Mouse (Mus musculus) Muller cell, postnatal 12 days (primary cell): Measurements from ENCODE around the gene Frmd4b.
"Not testable (repeated sequence)": the region's sequence is repeated elsewhere in the genome, so short reads cannot be mapped to it uniquely, and the experiment has no call there.

ENCODE experiments used
- DNase-seq: peaks from one replicate; pipeline ENCODE4 v3.0.0-alpha.2; 2015; ENCODE audit errors: inconsistent ontology term

The Frmd4b gene

DNA sequence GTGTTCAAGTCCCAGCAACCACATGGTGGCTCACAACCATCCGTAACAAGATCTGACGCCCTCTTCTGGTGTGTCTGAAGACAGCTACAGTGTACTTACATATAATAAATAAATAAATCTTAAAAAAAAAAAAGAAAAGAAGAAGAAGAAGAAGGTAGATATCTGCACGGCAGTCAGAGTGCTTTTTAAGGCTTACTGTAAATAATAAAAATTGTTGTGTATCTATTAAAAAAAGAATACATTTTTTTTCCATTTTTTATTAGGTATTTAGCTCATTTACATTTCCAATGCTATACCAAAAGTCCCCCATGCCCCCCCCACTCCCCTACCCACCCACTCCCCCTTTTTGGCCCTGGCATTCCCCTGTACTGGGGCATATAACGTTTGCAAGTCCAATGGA is 259.7 kb downstream of the Frmd4b start:
- DNase-seq, result not testable (repeated sequence)

DNA sequence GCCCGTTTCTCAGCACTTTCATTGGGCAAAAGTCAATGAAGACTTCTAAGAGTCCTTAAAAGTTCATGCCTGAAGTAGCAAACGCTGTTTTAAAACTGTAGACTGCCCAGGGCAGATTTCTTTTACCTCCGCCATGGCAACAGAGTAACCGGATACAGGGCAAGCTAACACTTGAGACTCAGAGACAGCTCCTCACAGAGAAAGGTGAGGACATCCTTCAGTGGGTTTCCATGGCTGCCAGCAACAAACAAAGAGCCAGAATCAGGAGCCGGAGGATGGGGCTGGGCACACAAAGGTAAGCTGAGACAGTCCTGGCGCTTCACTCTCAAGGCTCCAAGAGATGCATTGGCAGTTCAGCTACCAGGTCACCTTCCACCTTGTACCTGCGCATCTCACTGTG is 260.7 kb downstream of the Frmd4b start:
- no peak for DNase-seq

DNA sequence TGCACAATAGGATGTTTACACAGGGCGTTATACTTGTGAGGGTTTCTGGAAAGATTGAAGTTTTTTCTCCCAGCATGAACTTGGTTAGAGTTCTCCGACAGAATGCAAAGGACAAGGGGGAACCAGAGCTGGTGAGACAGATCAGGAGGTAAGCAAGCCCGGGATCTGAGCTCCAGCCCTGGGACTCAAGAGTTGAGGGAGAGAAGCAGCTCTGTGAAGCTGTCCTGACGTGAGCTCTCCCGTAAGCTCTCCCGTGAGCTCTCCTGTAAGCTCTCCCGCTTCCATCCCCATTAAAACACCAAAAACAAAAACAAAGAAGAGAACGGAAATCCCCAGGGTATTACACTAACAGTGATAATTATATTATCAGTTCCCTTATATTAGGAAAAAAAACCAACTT is 262.2 kb downstream of the Frmd4b start:
- peak; percentile 51 for DNase-seq

DNA sequence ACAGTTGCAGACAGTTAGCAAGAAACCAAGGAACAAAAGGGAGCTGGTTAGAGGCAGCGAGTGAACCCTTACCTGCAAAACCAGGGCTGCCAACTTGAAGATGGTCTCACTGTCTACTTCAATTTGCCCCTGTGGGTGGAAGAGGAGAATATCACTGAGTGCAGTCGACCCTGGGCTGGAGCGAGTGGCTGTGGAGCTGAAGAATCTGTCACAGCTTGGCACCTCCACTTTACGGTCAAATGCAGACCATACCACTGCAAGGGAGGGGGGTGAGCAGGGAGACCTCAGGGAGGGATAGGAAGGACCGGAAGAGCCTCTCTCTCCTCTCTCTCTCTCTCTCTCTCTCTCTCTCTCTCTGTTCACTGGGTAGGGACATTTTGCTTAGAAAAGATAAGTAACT is 263.4 kb downstream of the Frmd4b start:
- DNase-seq, result peak; percentile 83

DNA sequence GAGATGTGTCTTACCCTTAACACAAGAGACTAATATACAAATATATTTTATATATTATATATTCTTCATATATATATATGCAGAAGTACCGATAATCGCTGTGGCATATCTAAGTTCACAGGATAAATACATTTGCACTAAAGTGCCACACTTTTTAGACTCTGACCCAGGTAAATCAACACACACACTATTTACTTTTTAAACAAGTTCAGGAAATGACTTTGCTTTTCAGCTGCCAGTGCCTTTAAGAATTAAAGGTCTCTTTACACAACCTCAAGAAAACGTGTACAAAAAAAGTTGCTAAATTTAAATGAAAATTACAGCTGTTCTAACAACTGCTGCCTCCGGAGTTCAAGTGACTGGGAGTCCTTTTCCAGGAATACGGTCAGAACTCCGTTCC is 264.0 kb downstream of the Frmd4b start:
- no peak for DNase-seq

DNA sequence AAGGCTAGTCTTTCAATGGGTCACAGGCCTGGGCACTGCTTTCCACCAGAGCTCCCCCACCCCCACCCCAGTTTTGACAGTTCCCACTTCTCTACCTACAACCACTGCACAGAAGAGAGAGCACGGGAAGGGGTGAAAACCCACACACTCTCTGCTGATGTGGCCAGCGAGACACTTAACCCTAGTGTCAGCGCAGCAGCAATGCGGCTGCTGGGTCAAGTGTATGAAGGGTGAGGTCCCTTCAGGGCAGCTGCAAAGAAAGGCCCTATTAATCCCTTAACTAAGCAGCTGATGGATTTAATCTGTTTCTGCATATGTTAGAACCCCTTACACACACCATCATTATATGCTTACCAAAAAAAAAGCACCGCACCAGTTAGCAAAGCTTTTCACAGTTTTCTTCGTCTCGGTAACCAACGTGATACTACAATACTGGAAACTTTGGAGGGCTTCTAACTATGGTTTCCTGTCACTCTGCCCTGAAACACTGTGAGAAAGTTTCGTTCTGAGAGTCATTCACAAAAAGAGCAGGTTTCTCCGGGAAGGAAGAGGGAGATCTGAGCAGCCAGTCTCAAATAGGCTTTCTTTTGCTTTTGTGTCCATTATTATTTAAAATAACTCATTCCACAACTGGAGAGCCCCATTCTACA is 264.7 kb downstream of the Frmd4b start:
- DNase-seq, result peak; percentile 28

DNA sequence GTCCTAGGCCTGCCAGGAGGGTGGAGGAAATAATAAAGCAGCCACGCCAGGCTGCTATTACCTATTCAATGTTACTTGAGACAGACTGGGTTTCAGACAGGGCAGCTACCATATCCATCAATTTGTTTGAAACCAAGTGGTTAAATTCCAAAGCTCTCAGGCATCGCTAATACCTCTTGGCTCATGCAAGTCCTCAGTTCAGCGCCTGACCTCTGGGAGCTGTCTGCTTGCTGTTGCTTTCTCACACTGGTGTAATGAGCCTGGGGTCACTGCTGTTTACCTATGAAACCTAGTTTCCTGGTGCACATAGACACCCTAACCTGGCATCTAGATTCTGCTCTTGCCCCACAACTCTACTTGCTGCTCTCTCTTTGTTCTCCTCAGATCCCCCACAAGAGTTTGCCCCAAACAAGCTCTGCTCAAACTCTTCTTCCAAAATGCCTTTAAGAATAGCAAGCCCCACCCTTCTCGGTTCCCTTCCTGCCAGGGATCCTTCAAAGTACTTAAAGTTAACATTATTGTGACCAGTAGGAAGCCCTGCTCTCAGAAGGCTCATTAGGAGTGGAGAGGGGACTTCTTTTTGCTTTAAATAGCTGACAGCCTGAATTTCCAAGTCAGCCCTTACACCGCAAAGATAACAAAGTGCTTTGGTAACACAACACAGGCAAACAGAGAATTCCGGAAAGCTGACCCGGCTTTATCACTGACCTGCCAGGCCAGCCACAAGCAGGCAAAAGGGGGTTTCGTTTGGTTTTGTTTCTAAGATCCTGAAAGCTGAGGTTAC is 267.8 kb downstream of the Frmd4b start:
- DNase-seq, result peak; percentile 68

DNA sequence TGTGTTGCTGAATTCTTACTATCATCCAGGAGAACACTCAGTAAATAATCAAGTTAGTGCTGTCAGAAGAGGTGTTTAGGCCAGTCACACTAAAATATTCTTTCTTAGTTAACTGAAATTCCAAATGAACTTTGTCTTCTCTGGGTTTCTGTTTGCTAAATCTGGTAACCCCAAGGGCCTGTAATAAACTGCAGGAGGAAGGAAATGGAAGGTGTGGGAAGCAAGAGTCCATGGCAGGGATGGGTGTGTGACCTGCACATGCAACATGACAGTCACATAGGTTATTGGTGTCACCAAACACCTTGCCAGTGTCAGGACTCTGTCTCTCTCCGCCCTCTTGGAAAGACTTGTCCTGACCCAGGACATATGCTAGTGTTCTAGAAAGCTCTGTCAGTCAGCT is 270.4 kb downstream of the Frmd4b start:
- no peak for DNase-seq

DNA sequence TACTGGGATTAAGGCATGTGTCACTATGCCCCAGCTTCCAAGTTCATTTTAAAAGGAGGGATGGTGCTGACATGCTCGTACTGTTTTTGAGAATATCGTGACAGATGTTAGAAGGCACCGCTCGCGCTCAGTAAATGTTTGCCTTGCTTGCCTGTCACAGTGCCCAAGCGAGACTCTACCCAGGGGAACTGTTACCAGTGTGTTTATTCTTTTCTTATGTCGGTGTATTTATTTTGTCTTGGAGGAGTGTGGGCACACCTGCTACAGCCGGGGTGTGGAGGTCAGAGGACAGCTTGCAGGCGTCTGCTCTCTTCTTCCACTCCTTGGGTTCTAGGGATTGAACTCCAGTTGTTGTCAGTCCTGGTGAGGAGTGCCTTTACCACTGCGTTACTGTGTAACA is 270.8 kb downstream of the Frmd4b start:
- no peak for DNase-seq

DNA sequence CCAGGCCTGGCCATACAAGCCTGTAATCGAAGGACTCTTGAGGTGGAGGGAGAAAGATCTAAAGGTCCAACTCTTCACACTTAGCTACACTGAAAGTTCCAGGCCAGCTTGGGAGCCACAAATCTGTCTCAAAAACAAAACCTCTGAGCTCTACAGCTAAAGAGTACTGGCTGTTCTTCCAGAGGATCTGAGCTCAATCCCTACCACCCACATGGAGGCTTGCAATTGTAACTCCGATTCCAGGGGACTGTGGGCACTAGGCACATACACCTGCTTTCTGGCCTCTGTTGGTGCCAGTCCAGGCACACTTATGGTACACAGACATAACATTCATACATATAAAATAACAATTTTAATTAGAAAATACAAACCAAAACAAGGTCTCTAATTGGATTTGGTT is 271.4 kb downstream of the Frmd4b start:
- no peak for DNase-seq

DNA sequence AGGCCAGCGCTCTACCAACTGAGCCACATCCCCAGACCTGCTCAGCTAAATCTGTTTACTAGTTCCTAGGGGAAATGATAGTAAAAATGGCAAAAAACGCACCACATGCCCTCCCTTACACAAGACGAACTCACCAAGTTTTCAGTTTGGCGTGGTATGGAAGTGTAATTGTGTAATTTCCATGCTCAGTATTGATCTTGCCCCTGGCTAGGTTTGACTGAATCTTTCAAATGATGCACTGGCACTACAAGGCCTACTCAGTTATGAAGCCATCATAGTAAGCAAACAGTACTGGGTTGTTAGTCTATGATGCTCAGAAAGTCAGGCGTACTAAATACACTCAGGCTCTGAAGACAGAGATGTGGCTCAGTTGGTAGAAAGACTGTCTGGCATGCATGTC is 275.2 kb downstream of the Frmd4b start:
- DNase-seq, result no peak

DNA sequence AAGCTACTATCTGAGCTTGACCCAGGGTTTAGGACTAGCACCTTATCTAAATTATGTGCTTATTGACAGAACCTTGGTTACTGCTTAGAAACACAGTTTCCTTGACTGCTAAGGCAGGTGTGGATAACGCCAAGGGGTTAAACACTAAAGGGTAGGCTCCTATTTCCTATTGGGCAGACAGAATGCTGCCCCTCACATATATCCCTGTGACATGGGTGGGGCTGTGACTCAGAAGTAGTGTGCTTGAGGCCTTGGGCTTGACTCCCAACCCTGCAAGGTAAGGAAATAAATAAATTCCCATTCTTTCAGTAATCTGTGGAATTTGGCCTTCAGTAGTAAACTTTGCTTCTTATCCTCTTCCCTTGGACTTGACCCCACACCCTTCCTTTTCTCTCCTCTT is 275.7 kb downstream of the Frmd4b start:
- DNase-seq, result no peak

DNA sequence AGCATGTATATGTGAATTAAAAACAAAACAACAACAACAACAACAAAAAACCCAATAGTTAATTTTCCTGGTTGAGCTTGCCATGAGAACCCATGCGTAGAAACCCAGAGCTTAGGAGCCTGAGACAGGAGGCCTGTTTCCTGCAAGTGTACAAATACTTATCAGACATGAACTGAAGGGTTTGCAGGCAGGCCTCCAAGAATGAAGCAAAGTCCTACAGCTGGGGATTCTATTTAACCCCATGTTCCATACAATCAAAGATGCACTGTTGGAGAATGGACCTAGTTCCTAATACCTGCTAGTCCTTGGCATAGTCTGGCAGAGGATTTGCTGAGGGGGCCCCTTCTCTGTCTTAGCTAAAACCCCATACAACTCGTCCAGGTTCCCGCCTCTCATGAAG is 276.2 kb downstream of the Frmd4b start:
- DNase-seq, result no peak

DNA sequence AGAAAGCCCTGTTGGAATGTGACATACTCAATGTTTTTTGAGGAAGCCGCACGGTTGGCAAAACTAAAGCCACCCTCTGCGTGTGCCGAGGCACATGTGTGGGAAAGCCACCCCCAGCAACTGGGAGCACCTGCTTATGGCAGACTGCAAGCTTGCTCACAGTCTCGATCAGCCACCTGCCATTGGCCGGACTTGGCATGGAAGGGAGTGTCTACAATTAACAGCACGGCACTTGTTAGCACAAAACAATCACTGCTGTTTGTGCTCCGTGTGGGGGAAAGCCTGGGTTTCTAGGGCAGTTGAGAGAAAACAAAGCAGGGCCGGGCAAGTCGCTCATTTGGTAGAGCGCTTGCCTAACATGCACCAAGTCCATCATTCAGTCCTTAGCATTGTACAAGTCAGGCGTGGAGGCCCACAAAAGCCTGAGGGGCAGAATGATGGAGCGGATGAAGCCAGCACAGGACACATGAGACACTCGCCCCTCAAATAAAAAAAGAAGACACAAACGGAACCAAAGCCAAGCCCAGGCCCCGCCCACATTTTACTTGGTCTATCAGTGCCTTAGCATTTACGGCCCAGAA is 277.0 kb downstream of the Frmd4b start:
- peak; percentile 74 for DNase-seq

DNA sequence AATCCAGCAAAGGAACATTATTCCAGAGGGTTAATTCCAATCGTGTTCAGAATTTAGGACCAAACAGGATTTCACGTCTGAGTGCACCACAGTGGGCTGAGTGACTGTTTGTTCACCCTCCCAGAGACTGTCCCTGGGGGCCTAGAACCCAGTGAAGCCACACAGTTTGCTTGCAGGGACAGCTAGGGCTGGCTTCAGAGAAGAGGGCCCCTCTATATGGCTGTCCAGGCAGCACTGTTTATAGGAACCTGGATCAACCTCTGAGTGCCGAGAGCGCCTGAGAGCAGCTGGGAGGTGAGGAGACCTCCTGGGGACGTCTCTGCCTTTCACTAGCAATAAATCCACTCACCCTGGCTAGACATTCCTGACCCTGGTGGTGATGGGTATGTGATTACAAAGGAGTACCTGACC is 278.1 kb downstream of the Frmd4b start:
- peak; percentile 69 for DNase-seq

DNA sequence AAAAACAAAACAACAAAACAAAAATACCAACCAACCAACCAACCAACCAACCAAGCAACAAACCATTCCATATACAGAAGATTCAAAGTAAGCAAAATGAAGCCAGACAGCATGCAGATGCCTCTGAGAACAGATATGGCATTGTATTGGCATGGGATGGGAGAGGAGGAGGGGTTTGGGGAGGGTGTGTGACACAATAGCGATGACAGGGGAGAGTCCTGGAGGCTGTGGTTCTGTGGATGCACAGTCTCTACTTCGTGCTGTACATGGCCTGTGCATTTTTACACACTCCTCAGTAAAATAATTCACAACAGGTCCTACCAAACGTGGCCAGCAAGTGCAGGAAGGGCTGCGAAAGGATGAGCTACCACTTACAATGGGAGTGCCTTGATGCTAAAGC is 278.5 kb downstream of the Frmd4b start:
- peak; percentile 65 for DNase-seq

DNA sequence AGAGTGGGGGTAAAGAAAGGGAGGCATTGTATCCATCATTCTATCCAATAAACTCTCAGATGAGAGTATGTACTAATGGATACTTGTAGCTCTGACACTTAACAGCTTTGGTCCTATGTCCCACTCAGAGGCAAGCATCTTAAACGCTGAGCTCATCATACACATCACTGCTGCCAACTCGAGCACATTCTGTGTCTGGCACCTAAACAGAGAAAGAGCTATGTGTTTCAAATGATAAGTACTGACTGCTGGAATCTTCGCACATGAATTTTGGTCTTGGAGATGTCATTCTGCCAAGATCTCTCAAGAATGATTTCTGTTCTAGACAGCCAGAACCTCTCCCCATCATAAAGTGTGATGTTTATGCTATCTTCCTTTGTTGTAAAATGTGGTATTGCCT is 284.0 kb downstream of the Frmd4b start:
- no peak for DNase-seq

DNA sequence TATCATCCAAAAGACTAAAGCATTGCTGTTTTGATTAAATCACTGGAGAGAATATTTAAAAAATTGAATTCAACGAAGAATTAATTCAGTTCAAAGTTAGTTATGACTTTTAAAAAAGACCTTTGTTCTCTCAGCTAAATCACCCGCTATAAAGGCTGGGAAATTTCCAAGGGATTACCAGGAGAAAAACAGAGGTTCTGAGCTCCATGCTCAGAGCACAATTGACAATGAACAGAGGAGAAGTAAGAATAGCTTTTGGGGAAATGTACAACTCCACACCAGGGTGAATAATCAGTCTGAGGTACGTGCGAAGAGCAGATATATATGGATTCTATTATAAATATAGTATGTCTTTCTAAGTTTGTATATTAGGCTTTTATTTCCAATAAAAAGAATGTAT is 293.4 kb downstream of the Frmd4b start:
- DNase-seq, result no peak

DNA sequence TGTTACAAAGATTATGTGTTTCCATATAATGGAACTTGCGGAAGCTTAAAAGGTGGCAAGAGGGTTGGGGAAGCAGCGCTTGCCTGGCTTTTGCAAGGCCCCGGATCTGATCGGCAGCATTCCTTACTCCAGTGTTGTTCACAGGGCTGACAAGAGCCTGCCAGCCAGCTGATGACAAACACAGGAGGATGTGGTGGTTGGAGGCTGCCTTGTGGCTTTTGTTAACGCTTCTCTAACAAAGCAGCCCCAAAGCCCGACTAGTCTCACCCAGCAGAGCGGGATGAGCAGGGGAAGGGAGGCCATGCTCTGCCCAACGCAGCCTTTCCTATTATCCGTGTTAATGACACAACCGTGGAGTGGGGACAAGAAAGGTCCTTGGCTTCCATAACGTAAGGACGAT is 295.2 kb downstream of the Frmd4b start:
- DNase-seq, result no peak

DNA sequence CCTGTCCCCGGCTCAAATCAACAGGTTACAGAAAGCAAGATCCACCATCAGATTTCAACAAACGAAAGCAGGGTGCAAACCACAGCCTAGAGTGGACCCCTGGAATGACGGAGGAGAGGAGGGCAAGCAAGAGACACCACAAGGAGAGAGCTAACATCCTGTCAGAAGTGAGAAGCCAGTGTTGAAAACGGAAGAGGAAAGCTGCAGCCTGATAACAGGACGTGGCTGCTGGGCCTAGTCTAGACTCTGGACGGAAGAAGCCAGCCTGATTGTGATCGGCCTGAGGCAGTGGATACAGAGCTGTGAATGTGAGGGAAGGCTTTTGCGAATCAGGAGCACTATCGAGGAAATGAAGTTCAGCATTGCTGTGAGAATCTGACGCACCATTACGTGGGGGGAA is 296.2 kb downstream of the Frmd4b start:
- peak; percentile 11 for DNase-seq

DNA sequence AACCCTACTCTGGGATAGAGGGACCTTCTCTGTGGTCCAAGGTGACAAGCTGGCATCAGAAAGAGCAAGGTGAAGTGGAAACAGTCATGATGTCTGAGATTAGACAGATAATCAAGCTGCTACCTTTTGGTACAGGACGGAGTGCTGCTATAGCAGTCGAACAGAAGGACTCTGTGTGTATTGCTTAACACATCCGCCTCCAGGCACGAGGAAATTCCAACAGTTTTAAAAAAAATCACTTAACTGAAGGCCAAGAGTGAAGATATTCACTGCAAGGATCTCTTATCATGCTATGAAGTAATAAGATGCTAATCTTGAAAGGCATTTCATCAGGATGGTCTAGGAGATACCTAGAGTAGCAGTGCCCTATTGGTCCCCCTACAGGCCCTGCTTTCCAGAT is 298.3 kb downstream of the Frmd4b start:
- DNase-seq, result no peak

DNA sequence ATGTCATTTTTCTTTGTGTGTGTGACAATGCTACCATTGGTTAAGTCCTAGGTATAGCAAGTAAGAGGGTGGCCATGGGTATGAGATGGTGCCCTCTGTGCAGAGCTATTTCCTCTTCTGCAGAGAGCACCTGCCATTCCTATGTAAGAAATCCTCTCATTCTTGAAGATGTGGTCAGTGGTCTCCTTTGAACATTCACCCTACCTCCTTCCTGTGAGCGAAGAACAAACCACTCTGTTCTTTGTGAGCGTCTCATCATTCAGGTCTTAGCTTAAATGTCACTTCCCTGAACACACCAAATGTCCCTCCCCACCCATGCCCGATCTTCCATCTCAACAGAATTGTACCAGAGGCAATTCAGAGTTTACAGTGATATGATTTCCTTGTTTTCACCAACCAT is 299.4 kb downstream of the Frmd4b start:
- DNase-seq, result no peak

DNA sequence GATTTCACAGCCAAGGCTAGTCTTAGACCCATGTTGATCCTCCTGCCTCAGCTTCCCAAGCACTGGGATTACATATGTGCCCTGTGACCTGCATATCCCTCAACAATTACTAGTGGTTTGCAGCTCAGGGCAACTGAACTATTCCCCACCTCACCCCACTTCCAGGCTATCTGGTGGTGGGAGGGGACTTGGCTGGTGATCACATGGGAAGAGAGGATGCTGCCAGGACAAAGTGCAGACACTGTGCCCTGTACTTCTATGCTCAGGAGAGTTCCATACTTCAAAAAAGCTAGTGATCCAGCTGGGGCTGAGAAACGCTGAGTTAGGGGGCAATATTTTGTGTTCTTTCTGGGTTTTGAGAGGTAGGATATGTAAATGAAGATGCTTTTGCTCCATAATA is 300.6 kb downstream of the Frmd4b start:
- no peak for DNase-seq
